Mouse (Mus musculus) hindbrain, embryonic 11.5 days (tissue): ENCODE measurements around the gene Slc30a10. TPM values are rescaled to one million over a fixed set of nuclear protein-coding genes. Genes with fewer than 3 reads are reported as not detected.

Experiments
- ATAC-seq: fragments of 200-750 bp; cut with Nextera tagmentation; 2 replicates; pipeline ENCODE4 v1.8.0; 2017; ENCODE audit warnings: mild to moderate bottlenecking, moderate TSS enrichment, moderate library complexity; ENCODE audit not compliant: low FRiP score
- DNase-seq: peaks from one replicate; pipeline ENCODE4 v3.0.0-alpha.2; 2015; ENCODE audit warnings: low spot score
- H3K27ac ChIP-seq: fragments of 300-500 bp; sonication (generic); 2 replicates; pipeline ENCODE4 v1.5.1; 2014; ENCODE audit warnings: mild to moderate bottlenecking, low read depth, low read length
- H3K27me3 ChIP-seq: fragments of 300-500 bp; sonication (generic); 2 replicates; pipeline ENCODE4 v1.6.1; 2014; ENCODE audit warnings: mild to moderate bottlenecking, low read length, moderate library complexity, mixed read lengths; ENCODE audit not compliant: control insufficient read depth, insufficient read depth
- H3K36me3 ChIP-seq: fragments of 300-500 bp; sonication (generic); 2 replicates; pipeline ENCODE4 v1.6.1; 2014; ENCODE audit warnings: mild to moderate bottlenecking, low read length, moderate library complexity, mixed read lengths; ENCODE audit not compliant: control insufficient read depth, insufficient read depth
- H3K4me1 ChIP-seq: fragments of 300-500 bp; sonication (generic); replicated peaks from 2 replicates; pipeline ENCODE4 v1.6.1; 2014; ENCODE audit warnings: low read length, mixed read lengths; ENCODE audit not compliant: control insufficient read depth, insufficient read depth
- H3K4me2 ChIP-seq: fragments of 300-500 bp; sonication (generic); replicated peaks from 2 replicates; pipeline ENCODE4 v1.6.1; 2014; ENCODE audit warnings: mild to moderate bottlenecking, low read depth, low read length
- H3K4me3 ChIP-seq: fragments of 300-500 bp; sonication (generic); 2 replicates; pipeline ENCODE4 v1.5.1; 2014; ENCODE audit warnings: low read depth, low read length
- H3K9ac ChIP-seq: fragments of 300-500 bp; sonication (generic); 2 replicates; pipeline ENCODE4 v1.6.1; 2014; ENCODE audit warnings: low read depth, low read length
- H3K9me3 ChIP-seq: fragments of 300-500 bp; sonication (generic); 2 replicates; pipeline ENCODE4 v1.6.1; 2016; ENCODE audit warnings: low read length; ENCODE audit not compliant: control insufficient read depth
- WGBS: fragments of 180-500 bp; shearing (Covaris S2); extraction: QIAGEN DNeasy Blood & Tissue Kit; methylation state at CpG from one replicate; pipeline ENCODE4 v1.1.7; 2014; 5-methylcytosine and 5-hydroxymethylcytosine counted together
- polyA plus RNA-seq: library from polyadenylated mRNA; unstranded; fragments of >200 nt; fragmentation: Nextera tagmentation; extraction: Ambion mirVana; gene quantifications from 2 replicates; pipeline ENCODE4 v1.2.1, GENCODE M21; 2014

Gene Slc30a10
- polyA plus RNA-seq, 1 experiment from 2014 or later = 1.5 TPM

- no peak for ATAC-seq
Measured at GRCm38 (mm10) chr1:185493439-185494034, 38.9 kb downstream of the Slc30a10 start.

GRCm38 (mm10) chr1:185496791-185497460, 42.3 kb downstream of the Slc30a10 start:
- Histone ChIP-seq H3K9me3 (no peaks in the 10 kb centered on the region), H3K4me3 (no peak overlapping the region), H3K4me2 (no peak overlapping the region), H3K4me1 (no peaks in the 10 kb centered on the region), H3K36me3 (no peaks in the 10 kb centered on the region), H3K27me3 (no peaks in the 10 kb centered on the region), H3K9ac (no peak overlapping the region), H3K27ac (no peak overlapping the region)
- no peak for DNase-seq
- ATAC-seq = no peak
- WGBS = 72% methylated on average over 14 of the region's 14 CpGs

More at GRCm38 (mm10) chr1:185493439-185494034, 38.9 kb downstream of the Slc30a10 start:
- Histone ChIP-seq H3K9me3 (no peaks in the 10 kb centered on the region), H3K4me1 (no peaks in the 10 kb centered on the region; the same call in 1 of the 2 replicates), H3K4me3 (no peak overlapping the region), H3K4me2 (no peak overlapping the region), H3K27me3 (no peaks in the 10 kb centered on the region), H3K27ac (no peak overlapping the region), H3K9ac (no peak overlapping the region), H3K36me3 (no peaks in the 10 kb centered on the region)
- no peak for DNase-seq
- 35% methylated on average over 4 of the region's 4 CpGs for WGBS

- Histone ChIP-seq H3K4me3 (no peak overlapping the region), H3K27ac (no peak overlapping the region), H3K27me3 (no peaks in the 10 kb centered on the region), H3K9me3 (no peaks in the 10 kb centered on the region), H3K9ac (no peak overlapping the region), H3K4me1 (no peaks in the 10 kb centered on the region), H3K4me2 (no peak overlapping the region), H3K36me3 (no peaks in the 10 kb centered on the region)
- WGBS = 83% methylated on average over 7 of the region's 7 CpGs
- no peak for DNase-seq
- ATAC-seq = no peak
Measured at GRCm38 (mm10) chr1:185500602-185501001, 46.0 kb downstream of the Slc30a10 start.

GRCm38 (mm10) chr1:185501801-185502340, 47.2 kb downstream of the Slc30a10 start:
- ATAC-seq = no peak
- Histone ChIP-seq H3K9ac (no peak overlapping the region), H3K27ac (no peak overlapping the region), H3K4me1 (no peaks in the 10 kb centered on the region), H3K9me3 (no peaks in the 10 kb centered on the region), H3K36me3 (no peaks in the 10 kb centered on the region), H3K4me3 (no peak overlapping the region), H3K4me2 (no peak overlapping the region), H3K27me3 (no peaks in the 10 kb centered on the region)
- peak; percentile 75 for DNase-seq
- WGBS = 32% methylated on average over 10 of the region's 10 CpGs

GRCm38 (mm10) chr1:185502550-185502949, 47.9 kb downstream of the Slc30a10 start:
- 66% methylated on average over 6 of the region's 6 CpGs for WGBS
- Histone ChIP-seq H3K9ac (no peak overlapping the region), H3K4me2 (no peak overlapping the region), H3K36me3 (no peaks in the 10 kb centered on the region), H3K27me3 (no peaks in the 10 kb centered on the region), H3K9me3 (no peaks in the 10 kb centered on the region), H3K4me3 (no peak overlapping the region), H3K4me1 (no peaks in the 10 kb centered on the region), H3K27ac (no peak overlapping the region)
- ATAC-seq (no peak), DNase-seq (no peak)

- DNase-seq (no peak), ATAC-seq (no peak)
- Histone ChIP-seq H3K27ac (no peak overlapping the region), H3K4me3 (no peak overlapping the region), H3K36me3 (no peaks in the 10 kb centered on the region), H3K4me2 (no peak overlapping the region), H3K9me3 (no peaks in the 10 kb centered on the region), H3K9ac (no peak overlapping the region), H3K27me3 (no peaks in the 10 kb centered on the region), H3K4me1 (no peaks in the 10 kb centered on the region)
- WGBS = 75% methylated on average over 3 of the region's 3 CpGs
Measured at GRCm38 (mm10) chr1:185509042-185509441, 54.4 kb downstream of the Slc30a10 start.

- Histone ChIP-seq H3K36me3 (no peaks in the 10 kb centered on the region), H3K4me3 (no peak overlapping the region), H3K4me2 (no peak overlapping the region), H3K9me3 (no peaks in the 10 kb centered on the region), H3K27ac (no peak overlapping the region), H3K27me3 (no peaks in the 10 kb centered on the region), H3K4me1 (no peaks in the 10 kb centered on the region), H3K9ac (no peak overlapping the region)
- ATAC-seq (no peak), DNase-seq (no peak)
- 93% methylated on average over 5 of the region's 5 CpGs for WGBS
Measured at GRCm38 (mm10) chr1:185511306-185511705, 56.7 kb downstream of the Slc30a10 start.

- DNase-seq = no peak
- 0 out of 2 replicates have a peak, but pooled peaks have one; percentile 47 for ATAC-seq
- Histone ChIP-seq H3K4me3 (no peak overlapping the region), H3K4me2 (no peak overlapping the region), H3K9ac (no peak overlapping the region), H3K27ac (no peak overlapping the region), H3K4me1 (no peaks in the 10 kb centered on the region), H3K36me3 (no peaks in the 10 kb centered on the region), H3K9me3 (no peaks in the 10 kb centered on the region), H3K27me3 (no peaks in the 10 kb centered on the region)
- WGBS = 67% methylated on average over 14 of the region's 14 CpGs
Measured at GRCm38 (mm10) chr1:185515526-185515979, 60.9 kb downstream of the Slc30a10 start.

- Histone ChIP-seq H3K27me3 (no peaks in the 10 kb centered on the region), H3K4me2 (no peak overlapping the region), H3K4me3 (no peak overlapping the region), H3K9me3 (no peaks in the 10 kb centered on the region), H3K36me3 (no peaks in the 10 kb centered on the region), H3K27ac (no peak overlapping the region), H3K9ac (no peak overlapping the region), H3K4me1 (no peaks in the 10 kb centered on the region)
- DNase-seq = peak; percentile 12
- no peak for ATAC-seq
- WGBS = 65% methylated on average over 10 of the region's 10 CpGs
Measured at GRCm38 (mm10) chr1:185516041-185516440, 61.4 kb downstream of the Slc30a10 start.
